Mouse (Mus musculus) ES-E14 (cell line): ENCODE measurements around the gene Tesmin. TPM values are rescaled to one million over a fixed set of nuclear protein-coding genes. Genes with fewer than 3 reads are reported as not detected.

ENCODE experiments used
- DNase-seq: peaks from one replicate; pipeline ENCODE4 v3.0.0-alpha.2; 2013; ENCODE audit warnings: low read depth, low spot score
- H3K27ac ChIP-seq: 2 replicates; pipeline ENCODE4 v1.5.1; 2012; ENCODE audit warnings: low read depth, mild to moderate bottlenecking, low read length, moderate library complexity, mixed read lengths; ENCODE audit not compliant: poor library complexity, insufficient read depth, severe bottlenecking
- H3K36me3 ChIP-seq: 2 replicates; pipeline ENCODE4 v1.6.1; 2012; ENCODE audit warnings: mild to moderate bottlenecking, low read length, moderate library complexity, mixed read lengths; ENCODE audit not compliant: control insufficient read depth, poor library complexity, insufficient read depth, severe bottlenecking
- H3K4me1 ChIP-seq, 2 experiments: fragments of 150-350 bp in 1 of 2; sonication (generic) in 1 of 2; 2 replicates each; pipeline ENCODE4 v1.6.1; 2012; ENCODE audit warnings: low read length in 2 of 2, mild to moderate bottlenecking in 1 of 2, mixed read lengths in 1 of 2; ENCODE audit not compliant: control insufficient read depth in 2 of 2, insufficient read depth in 2 of 2, poor library complexity in 1 of 2
- H3K4me3 ChIP-seq, 2 experiments: fragments of 150-350 bp in 1 of 2; sonication (generic) in 1 of 2; 2 replicates each; pipeline ENCODE4 v1.5.1; 2012; ENCODE audit warnings: low read length in 2 of 2, low read depth in 1 of 2, mild to moderate bottlenecking in 1 of 2, mixed read lengths in 1 of 2; ENCODE audit not compliant: insufficient read depth in 1 of 2, poor library complexity in 1 of 2, severe bottlenecking in 1 of 2
- H3K9ac ChIP-seq: 2 replicates; pipeline ENCODE4 v1.6.1; 2012; ENCODE audit warnings: low read depth, mild to moderate bottlenecking, low read length, mixed read lengths; ENCODE audit not compliant: poor library complexity, insufficient read depth, severe bottlenecking
- H3K9me3 ChIP-seq: fragments of 150-350 bp; sonication (generic); 2 replicates; pipeline ENCODE4 v1.6.1; 2012; ENCODE audit warnings: low read depth, mild to moderate bottlenecking, low read length; ENCODE audit not compliant: control insufficient read depth, insufficient read depth
- CHD2 ChIP-seq: IDR thresholded peaks from 2 replicates; pipeline ENCODE4 v1.6.1; 2014; ENCODE audit warnings: mild to moderate bottlenecking, low read depth, low read length, inconsistent platforms
- HCFC1 ChIP-seq: IDR thresholded peaks from 2 replicates; pipeline ENCODE4 v1.6.1; 2012; ENCODE audit warnings: low read length, inconsistent platforms, borderline replicate concordance; ENCODE audit not compliant: insufficient read depth
- MAFK ChIP-seq: IDR thresholded peaks from 2 replicates; pipeline ENCODE4 v1.6.1; 2014; ENCODE audit warnings: mild to moderate bottlenecking, low read depth, low read length, inconsistent platforms; ENCODE audit not compliant: insufficient read depth
- ZC3H11A ChIP-seq: IDR thresholded peaks from 2 replicates; pipeline ENCODE4 v1.6.1; 2012; ENCODE audit warnings: low read depth, mild to moderate bottlenecking, inconsistent platforms, low read length, borderline replicate concordance
- ZNF384 ChIP-seq: IDR thresholded peaks from 2 replicates; pipeline ENCODE4 v1.6.1; 2012; ENCODE audit warnings: low read depth, low read length, inconsistent platforms
- in situ Hi-C, 2 experiments: fragments of 600-800 bp; cut with MboI; formaldehyde crosslinking; loops; one replicate each; pipeline ENCODE4 v1.15.1; 2025; ENCODE audit warnings: low sequenced_read_pairs in 2 of 2, inconsistent platforms in 1 of 2; ENCODE audit not compliant: unreplicated experiment in 2 of 2
- total RNA-seq: library from RNA; depleted of rRNA; stranded (reverse); fragments of 300-350 nt; gene quantifications from 2 replicates; pipeline ENCODE4 v1.2.3, GENCODE M21; 2012; rRNA removed

Gene Tesmin
- total RNA-seq, 1 experiment: 1.6 TPM

- no peak overlapping the region for H3K9ac ChIP-seq
- H3K9me3 ChIP-seq: no peaks in the 10 kb centered on the region
- no peak overlapping the region for H3K27ac ChIP-seq
- H3K36me3 ChIP-seq: peaks cover 10% of the 10 kb centered on the region
- H3K4me1 ChIP-seq: peaks cover 0 to 2% of the 10 kb centered on the region in 2 experiments; a peak in 1 of 4 replicates
- no peak for TF ChIP-seq MAFK
- no peak for TF ChIP-seq HCFC1
- no peak for TF ChIP-seq ZC3H11A
- TF ChIP-seq CHD2: no peak
- no peak for TF ChIP-seq ZNF384
- no peak for DNase-seq
- in situ Hi-C loops: no loop called here
- no peak overlapping the region for H3K4me3 ChIP-seq
These were observed 63.0 kb downstream of the Tesmin start for GRCm38 (mm10) chr19:3451649-3452048.

Other genes with a start within 250 kb of the Tesmin start
- 94.5 and 105 TPM in 2 replicates for gene Mrpl21, start 106.0 kb upstream of the Tesmin start, total RNA-seq
- gene Ighmbp2, start 105.8 kb upstream of the Tesmin start, total RNA-seq: 13.2 and 15.8 TPM in 2 replicates
- gene Cpt1a, start 66.5 kb upstream of the Tesmin start, total RNA-seq: 15.7 and 29.9 TPM in 2 replicates
- 0.27 and 0.95 TPM in 2 replicates for gene Gal, start 25.7 kb downstream of the Tesmin start, total RNA-seq
- gene Ppp6r3, start 186.9 kb downstream of the Tesmin start, total RNA-seq: 104 and 117 TPM in 2 replicates